Mouse (Mus musculus) embryonic facial prominence, embryonic 10.5 days (tissue): ENCODE measurements around the gene Nme6. TPM values are rescaled to one million over a fixed set of nuclear protein-coding genes. Genes with fewer than 3 reads are reported as not detected.
"Not testable (repeated sequence)": the region's sequence is repeated elsewhere in the genome, so short reads cannot be mapped to it uniquely, and the experiment has no call there.

ENCODE experiments used
- DNase-seq: peaks from one replicate; pipeline ENCODE4 v3.0.0-alpha.2; 2017; ENCODE audit warnings: low spot score
- H3K27ac ChIP-seq: fragments of 300-500 bp; sonication (generic); replicated peaks from 2 replicates; pipeline ENCODE4 v1.5.1; 2016; ENCODE audit warnings: mild to moderate bottlenecking
- H3K27me3 ChIP-seq: fragments of 300-500 bp; sonication (generic); replicated peaks from 2 replicates; pipeline ENCODE4 v1.6.1; 2016; ENCODE audit warnings: low read depth, mild to moderate bottlenecking; ENCODE audit not compliant: poor library complexity, severe bottlenecking
- H3K36me3 ChIP-seq: fragments of 300-500 bp; sonication (generic); replicated peaks from 2 replicates; pipeline ENCODE4 v1.6.1; 2016; ENCODE audit warnings: mild to moderate bottlenecking, moderate library complexity
- H3K4me1 ChIP-seq: fragments of 300-500 bp; sonication (generic); 2 replicates; pipeline ENCODE4 v1.6.1; 2016
- H3K4me3 ChIP-seq: fragments of 300-500 bp; sonication (generic); 2 replicates; pipeline ENCODE4 v1.5.1; 2016; ENCODE audit warnings: mild to moderate bottlenecking, moderate library complexity
- H3K9me3 ChIP-seq: fragments of 300-500 bp; sonication (generic); 2 replicates; pipeline ENCODE4 v1.6.1; 2016; ENCODE audit warnings: mild to moderate bottlenecking
- WGBS: fragments of 180-500 bp; shearing (Covaris S2); methylation state at CpG from one replicate; pipeline ENCODE4 v1.1.7; 2016; 5-methylcytosine and 5-hydroxymethylcytosine counted together
- polyA plus RNA-seq: library from polyadenylated mRNA; unstranded; fragments of >200 nt; fragmentation: Nextera tagmentation; extraction: Ambion mirVana; gene quantifications from 2 replicates; pipeline ENCODE4 v1.2.1, GENCODE M21; 2016

Gene Nme6
- 107 and 115 TPM in 2 replicates for polyA plus RNA-seq

DNA sequence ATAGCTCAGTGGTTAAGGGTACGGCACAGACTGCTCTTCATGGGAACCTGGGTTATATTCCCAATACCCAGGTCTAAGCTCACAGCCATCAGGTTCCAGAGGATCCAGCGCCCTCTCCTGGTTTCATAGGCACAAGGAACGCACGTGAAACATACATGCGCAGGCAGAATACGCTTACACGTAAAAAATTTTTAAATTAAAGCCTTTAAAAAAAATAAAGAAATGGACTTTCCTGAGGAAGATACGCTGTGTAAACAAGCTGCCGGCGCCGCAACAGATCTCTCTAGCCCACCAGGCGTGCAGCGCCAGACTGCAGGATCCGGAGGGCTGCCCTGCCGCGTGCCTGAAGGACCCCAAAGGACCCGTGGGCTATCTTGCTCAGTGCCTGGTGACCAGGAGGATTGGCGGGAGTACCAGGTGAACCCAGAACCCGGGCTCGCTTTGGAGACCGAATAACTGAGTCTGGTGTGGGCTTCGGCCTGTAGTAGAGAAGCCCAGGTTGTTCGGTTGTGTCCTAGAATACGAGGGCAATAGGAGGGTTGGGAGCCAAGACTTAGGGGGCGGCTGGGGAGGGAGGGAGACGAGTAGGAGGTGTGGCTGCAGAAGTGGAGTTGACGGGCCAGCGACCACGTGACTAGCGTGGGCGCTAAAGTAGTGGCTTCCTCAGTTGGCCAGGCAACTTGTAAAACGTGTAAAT is at the start of gene Nme6:
Gene Nme6, plus strand, starts transcription at position 359 of the 697 bp plus-strand sequence.
- H3K36me3 ChIP-seq = peaks cover 46% of the 10 kb centered on the region
- DNase-seq = peak; percentile 93
- peak within 1 kb of the TSS; percentile 91 for H3K27ac ChIP-seq
- H3K9me3 ChIP-seq = no peaks in the 10 kb centered on the region
- peak within 1 kb of the TSS; percentile 78 for H3K4me3 ChIP-seq
- H3K27me3 ChIP-seq = no peaks in the 10 kb centered on the region
- H3K4me1 ChIP-seq = peaks cover 13% of the 10 kb centered on the region
- under 1% methylated on average over 32 of the region's 32 CpGs for WGBS

DNA sequence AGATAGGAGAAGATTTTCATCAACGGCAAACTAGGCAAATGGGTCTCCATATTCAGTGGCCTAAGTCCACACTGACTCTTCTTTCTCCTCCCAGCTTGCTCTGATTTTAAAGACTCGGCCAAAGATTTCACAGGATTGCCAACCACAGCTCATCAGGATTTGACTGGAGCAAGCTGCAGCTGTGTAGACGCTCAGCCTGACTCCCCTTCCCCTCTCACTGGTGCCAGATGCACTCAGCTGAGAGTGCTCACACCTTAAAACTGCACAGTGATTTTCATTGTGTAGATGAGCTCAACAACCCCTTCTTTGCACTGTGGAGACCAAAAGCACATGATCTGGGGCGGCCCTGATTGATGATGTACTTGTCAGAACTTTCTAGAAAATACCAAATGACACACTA is 42.0 kb upstream of the Nme6 start, which contains the start of gene Fbxw27:
Gene Fbxw27, minus strand, starts transcription at position 101 of the 400 bp plus-strand sequence.
- not testable (repeated sequence) for H3K36me3 ChIP-seq, H3K4me1 ChIP-seq, H3K27ac ChIP-seq, H3K27me3 ChIP-seq, DNase-seq, H3K4me3 ChIP-seq, H3K9me3 ChIP-seq
- 81% methylated on average over 4 of the region's 4 CpGs for WGBS

- no peaks in the 10 kb centered on the region for H3K27me3 ChIP-seq
- no peak overlapping the region for H3K4me3 ChIP-seq
- no peak for DNase-seq
- H3K36me3 ChIP-seq = no peaks in the 10 kb centered on the region
- WGBS = 94% methylated on average over 2 of the region's 2 CpGs
- H3K27ac ChIP-seq = no peak overlapping the region
- no peaks in the 10 kb centered on the region for H3K9me3 ChIP-seq
- H3K4me1 ChIP-seq = no peaks in the 10 kb centered on the region
Observed at GRCm38 (mm10) chr9:109795221-109795620, 37.3 kb upstream of the Nme6 start.

DNA sequence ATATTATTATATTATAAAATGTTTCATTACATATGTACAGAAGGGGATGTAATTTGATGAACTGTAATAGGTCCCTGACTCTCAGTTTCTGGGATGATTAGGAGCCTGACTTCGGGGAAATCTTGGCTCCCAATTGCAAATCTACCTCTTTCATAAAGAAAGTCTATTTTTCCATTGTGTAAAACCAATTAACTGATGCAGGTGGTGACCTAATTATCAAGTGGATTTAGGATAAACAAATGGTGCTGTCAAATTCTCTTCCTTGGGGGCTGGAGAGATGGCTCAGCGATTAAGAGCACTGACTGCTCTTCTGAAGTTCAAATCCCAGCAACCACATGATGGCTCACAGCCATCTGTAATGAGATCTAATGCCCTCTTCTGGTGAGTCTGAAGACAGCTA is 36.7 kb upstream of the Nme6 start:
- no peak overlapping the region for H3K27ac ChIP-seq
- no peaks in the 10 kb centered on the region for H3K4me1 ChIP-seq
- H3K27me3 ChIP-seq = no peaks in the 10 kb centered on the region
- no peaks in the 10 kb centered on the region for H3K36me3 ChIP-seq
- 78% methylated on average over 2 of the region's 2 CpGs for WGBS
- H3K9me3 ChIP-seq = no peaks in the 10 kb centered on the region
- no peak overlapping the region for H3K4me3 ChIP-seq
- no peak for DNase-seq

DNA sequence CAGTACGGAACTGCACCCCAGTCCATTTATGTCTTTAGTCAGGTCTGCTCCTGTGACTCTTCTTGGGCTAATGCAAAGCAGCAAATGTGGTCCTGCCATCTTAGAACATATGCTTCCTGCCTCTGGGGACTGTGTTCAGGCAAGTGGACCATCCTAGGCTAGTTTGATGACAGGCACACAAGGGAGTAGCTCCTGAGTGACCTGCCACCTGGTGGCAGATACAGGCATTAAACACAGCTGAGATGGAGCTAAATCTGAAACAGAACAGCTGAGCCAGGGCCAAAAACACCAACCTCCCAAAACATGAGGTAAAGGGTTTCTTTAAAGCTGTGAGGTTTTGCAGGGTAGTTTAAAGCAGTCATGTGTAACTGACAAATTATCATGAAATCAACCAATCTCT is 34.5 kb upstream of the Nme6 start:
- Histone ChIP-seq H3K27ac (no peak overlapping the region), H3K27me3 (no peaks in the 10 kb centered on the region), H3K9me3 (no peaks in the 10 kb centered on the region), H3K4me3 (no peak overlapping the region), H3K36me3 (no peaks in the 10 kb centered on the region), H3K4me1 (no peaks in the 10 kb centered on the region)
- 83% methylated on average over 1 of the region's 1 CpGs for WGBS
- peak; percentile 30 for DNase-seq

- H3K4me3 ChIP-seq, H3K9me3 ChIP-seq, H3K36me3 ChIP-seq, H3K27ac ChIP-seq, H3K4me1 ChIP-seq, H3K27me3 ChIP-seq, DNase-seq: not testable (repeated sequence)
- 89% methylated on average over 2 of the region's 2 CpGs for WGBS
Observed at GRCm38 (mm10) chr9:109805596-109805995, 27.0 kb upstream of the Nme6 start.

- H3K4me1 ChIP-seq = no peaks in the 10 kb centered on the region
- no peak overlapping the region for H3K4me3 ChIP-seq
- no peaks in the 10 kb centered on the region for H3K27me3 ChIP-seq
- WGBS = 56% methylated on average over 1 of the region's 1 CpGs
- no peak overlapping the region for H3K27ac ChIP-seq
- no peak for DNase-seq
- no peaks in the 10 kb centered on the region for H3K36me3 ChIP-seq
- H3K9me3 ChIP-seq = no peaks in the 10 kb centered on the region
Observed at GRCm38 (mm10) chr9:109806260-109806659, 26.3 kb upstream of the Nme6 start.

DNA sequence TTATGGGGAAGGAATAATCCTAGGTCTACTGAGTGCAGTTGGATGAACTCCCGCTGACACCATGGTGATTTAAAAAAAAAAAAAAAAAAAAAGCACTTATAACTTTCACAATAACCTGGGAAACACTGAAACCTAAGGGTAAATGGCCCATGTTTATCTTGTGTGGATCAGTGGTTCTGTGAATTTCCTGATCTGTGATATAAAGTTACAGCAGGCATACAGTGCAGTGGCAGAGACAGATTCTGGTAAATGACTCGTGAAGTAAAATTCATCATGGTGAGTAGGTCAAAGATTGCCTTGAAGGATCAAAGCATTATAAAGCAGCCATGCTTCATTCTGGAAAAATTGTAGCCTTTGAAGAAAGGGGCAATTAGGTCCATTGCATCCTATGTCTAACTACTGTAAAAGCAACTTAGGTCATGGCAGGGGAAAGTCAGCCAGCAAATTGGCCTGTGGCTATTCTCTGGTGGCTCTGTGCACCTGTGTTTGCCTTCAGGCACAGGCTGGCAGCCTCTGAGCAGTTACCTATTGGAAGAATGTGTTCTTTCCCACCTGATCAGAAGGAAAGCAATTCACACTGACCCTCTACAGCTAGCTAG is 25.8 kb upstream of the Nme6 start:
- H3K9me3 ChIP-seq = no peaks in the 10 kb centered on the region
- H3K36me3 ChIP-seq = no peaks in the 10 kb centered on the region
- no peaks in the 10 kb centered on the region for H3K27me3 ChIP-seq
- no peak for DNase-seq
- 89% methylated on average over 2 of the region's 2 CpGs for WGBS
- H3K4me1 ChIP-seq = no peaks in the 10 kb centered on the region
- no peak overlapping the region for H3K4me3 ChIP-seq
- H3K27ac ChIP-seq = no peak overlapping the region

DNA sequence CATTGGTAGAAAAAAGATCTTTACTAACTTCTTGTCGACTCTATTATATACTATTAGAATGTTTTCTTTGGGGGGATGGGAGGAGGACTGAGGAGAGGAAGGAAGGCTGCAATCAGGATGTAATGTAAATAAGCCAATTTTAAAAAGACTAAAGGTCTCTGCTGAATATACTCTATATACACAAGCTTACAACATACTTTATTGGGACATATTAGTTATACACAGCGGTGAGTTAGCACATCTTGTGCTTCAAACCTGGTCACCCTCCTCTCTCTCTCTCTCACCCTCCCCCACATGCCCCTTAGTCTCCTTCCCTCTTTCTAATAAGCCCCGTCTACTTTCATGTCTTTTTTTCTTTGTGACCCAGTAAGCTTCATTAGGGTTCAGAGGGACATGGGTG is 24.7 kb upstream of the Nme6 start:
- Histone ChIP-seq H3K27ac (no peak overlapping the region), H3K36me3 (no peaks in the 10 kb centered on the region), H3K4me1 (no peaks in the 10 kb centered on the region), H3K27me3 (no peaks in the 10 kb centered on the region), H3K4me3 (no peak overlapping the region), H3K9me3 (no peaks in the 10 kb centered on the region)
- no peak for DNase-seq
- WGBS = 55% methylated on average over 3 of the region's 3 CpGs

DNA sequence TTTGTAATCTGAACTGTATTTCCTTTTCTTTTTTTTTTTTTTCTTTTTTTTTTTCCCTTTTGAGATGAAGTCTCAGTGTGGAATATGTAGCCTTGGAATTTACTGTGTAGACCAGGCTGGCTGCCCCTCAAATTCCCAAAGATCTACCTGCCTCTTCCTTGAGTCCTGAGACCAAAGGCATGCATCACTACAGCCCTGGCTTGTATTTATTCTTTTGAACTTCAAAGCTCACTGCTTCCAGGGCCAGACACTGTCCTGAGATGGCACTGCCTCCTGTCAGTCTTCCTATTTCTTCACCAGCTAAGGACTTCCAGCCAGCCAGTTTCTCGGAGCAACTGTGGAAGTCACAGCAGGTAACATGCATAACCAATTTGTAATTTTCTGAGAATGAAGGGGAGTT is 20.6 kb upstream of the Nme6 start, which contains the start of gene Spink8:
Gene Spink8, plus strand, starts transcription at position 301 of the 400 bp plus-strand sequence.
- 70% methylated on average over 1 of the region's 1 CpGs for WGBS
- H3K4me3 ChIP-seq = no peak within 1 kb of the TSS
- no peaks in the 10 kb centered on the region for H3K9me3 ChIP-seq
- H3K27me3 ChIP-seq = no peaks in the 10 kb centered on the region
- H3K4me1 ChIP-seq = 0 out of 2 replicates have a peak, but pooled peaks cover 3% of the 10 kb centered on the region
- no peaks in the 10 kb centered on the region for H3K36me3 ChIP-seq
- no peak within 1 kb of the TSS for H3K27ac ChIP-seq
- no peak for DNase-seq

GRCm38 (mm10) chr9:109813424-109813823 is 19.1 kb upstream of the Nme6 start:
- Histone ChIP-seq H3K4me3 (no peak overlapping the region), H3K4me1 (0 out of 2 replicates have a peak, but pooled peaks cover 3% of the 10 kb centered on the region), H3K27ac (no peak overlapping the region), H3K36me3 (no peaks in the 10 kb centered on the region), H3K27me3 (no peaks in the 10 kb centered on the region), H3K9me3 (no peaks in the 10 kb centered on the region)
- 61% methylated on average over 7 of the region's 7 CpGs for WGBS
- DNase-seq = no peak

GRCm38 (mm10) chr9:109816341-109816740 is 16.2 kb upstream of the Nme6 start:
- DNase-seq = no peak
- Histone ChIP-seq H3K4me3 (no peak overlapping the region), H3K27ac (no peak overlapping the region), H3K27me3 (no peaks in the 10 kb centered on the region), H3K9me3 (no peaks in the 10 kb centered on the region), H3K4me1 (0 out of 2 replicates have a peak, but pooled peaks cover 3% of the 10 kb centered on the region), H3K36me3 (no peaks in the 10 kb centered on the region)
- 61% methylated on average over 6 of the region's 6 CpGs for WGBS

GRCm38 (mm10) chr9:109825739-109826138 is 6.8 kb upstream of the Nme6 start:
- H3K4me3 ChIP-seq = no peak overlapping the region
- peaks cover 18% of the 10 kb centered on the region for H3K36me3 ChIP-seq
- no peaks in the 10 kb centered on the region for H3K27me3 ChIP-seq
- no peaks in the 10 kb centered on the region for H3K4me1 ChIP-seq
- H3K27ac ChIP-seq = no peak overlapping the region
- H3K9me3 ChIP-seq = no peaks in the 10 kb centered on the region
- WGBS = 71% methylated on average over 4 of the region's 4 CpGs
- no peak for DNase-seq
